In the genomic region with DNA sequence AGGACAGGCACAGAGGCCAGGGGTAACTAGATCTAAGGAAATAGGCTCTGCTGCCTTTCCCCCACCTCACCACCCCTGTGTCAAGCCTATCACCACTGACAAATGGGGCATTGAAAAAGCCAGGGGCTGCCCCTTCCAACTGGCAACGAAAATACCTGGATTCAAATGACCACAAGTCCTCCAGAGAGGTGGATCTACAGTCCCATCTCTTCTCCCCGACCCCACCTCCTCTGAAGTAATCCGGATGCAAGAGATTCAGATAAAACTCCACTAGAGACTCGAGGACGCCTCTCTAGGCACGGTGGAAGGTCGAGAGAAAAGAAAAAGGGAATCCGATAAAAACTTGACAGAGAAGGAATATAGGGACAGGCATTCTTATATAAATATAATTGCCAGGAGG, we compare ENCODE assay signal across 8 mouse cellular contexts. TPM values are rescaled to one million over a fixed set of nuclear protein-coding genes. Genes with fewer than 3 reads are reported as not detected.
DNase-seq lines count a peak whose midpoint lies in the region; ATAC-seq and TF ChIP-seq lines count a peak whose summit lies in the region.

No protein-coding gene starts in this region.

- H3K27me3 ChIP-seq in spleen, adult 2 months (ENCODE audit: control insufficient read depth, insufficient read depth, low read length): no peaks in the 10 kb centered on the region
- no peaks in the 10 kb centered on the region for H3K27me3 ChIP-seq in forebrain, embryonic 10.5 days (ENCODE audit: poor library complexity, severe bottlenecking)
- H3K27me3 ChIP-seq in limb, embryonic 13.5 days: no peaks in the 10 kb centered on the region
- H3K27me3 ChIP-seq in stomach, embryonic 14.5 days (ENCODE audit: control insufficient read depth, insufficient read depth, low read length): no peaks in the 10 kb centered on the region

- no peaks in the 10 kb centered on the region for H3K36me3 ChIP-seq in spleen, adult 2 months (ENCODE audit: control insufficient read depth, insufficient read depth, low read length)
- peaks cover 30% of the 10 kb centered on the region for H3K36me3 ChIP-seq in forebrain, embryonic 10.5 days (replicated peaks)
- H3K36me3 ChIP-seq in limb, embryonic 13.5 days: peaks cover 22% of the 10 kb centered on the region
- no peaks in the 10 kb centered on the region for H3K36me3 ChIP-seq in stomach, embryonic 14.5 days (ENCODE audit: control insufficient read depth, insufficient read depth, low read length)

- H3K9me3 ChIP-seq in forebrain, embryonic 10.5 days: no peaks in the 10 kb centered on the region
- no peaks in the 10 kb centered on the region for H3K9me3 ChIP-seq in limb, embryonic 13.5 days
- no peaks in the 10 kb centered on the region for H3K9me3 ChIP-seq in stomach, embryonic 14.5 days (ENCODE audit: control insufficient read depth, low read depth, low read length)

- peak overlapping the region; percentile 78 for H3K4me2 ChIP-seq in limb, embryonic 13.5 days (replicated peaks)
- peak overlapping the region; percentile 60 for H3K4me2 ChIP-seq in stomach, embryonic 14.5 days (replicated peaks; ENCODE audit: low read depth, low read length)

- no peak for TF ChIP-seq CTCF in spleen, adult 2 months (IDR thresholded peaks at IDR 0.05; ENCODE audit: extremely low read depth, insufficient read depth, insufficient read length, insufficient replicate concordance)

- peak overlapping the region; percentile 81 for H3K9ac ChIP-seq in limb, embryonic 13.5 days
- peak overlapping the region; percentile 41; the same call in 1 of the 2 replicates for H3K9ac ChIP-seq in stomach, embryonic 14.5 days (replicated peaks; ENCODE audit: low read depth, low read length)

- peaks cover 7% of the 10 kb centered on the region; the same call in 1 of the 2 replicates for H3K4me1 ChIP-seq in spleen, adult 2 months (ENCODE audit: control insufficient read depth, insufficient read depth, insufficient read length)
- H3K4me1 ChIP-seq in forebrain, embryonic 10.5 days: peaks cover 21% of the 10 kb centered on the region
- peaks cover 14% of the 10 kb centered on the region for H3K4me1 ChIP-seq in limb, embryonic 13.5 days
- H3K4me1 ChIP-seq in stomach, embryonic 14.5 days (ENCODE audit: control insufficient read depth, insufficient read depth, low read length): 0 out of 2 replicates have a peak, but pooled peaks cover 7% of the 10 kb centered on the region

- DNase-seq in spleen, adult 2 months (ENCODE audit: low read depth in 1 of 2, low spot score in 2 of 2): no peak
- no peak for DNase-seq in spleen, postnatal 14 days (ENCODE audit: low spot score in 2 of 2)
- no peak for DNase-seq in forebrain, embryonic 10.5 days (ENCODE audit: extremely low spot score, low spot score)
- DNase-seq in adrenal gland, postnatal 36 days: no peak
- DNase-seq in lung, postnatal 10 days: no peak
- DNase-seq in embryo, embryonic 11 days: no peak

- TF ChIP-seq POLR2A in spleen, adult 2 months (IDR thresholded peaks at IDR 0.05; ENCODE audit: low read depth, low read length): no peak

- 3% methylated on average over 8 of the region's 8 CpGs for WGBS in spleen, adult 2 months
- 6% methylated on average over 8 of the region's 8 CpGs for WGBS in forebrain, embryonic 10.5 days
- 4% methylated on average over 8 of the region's 8 CpGs for WGBS in limb, embryonic 13.5 days
- 4% methylated on average over 8 of the region's 8 CpGs for WGBS in stomach, embryonic 14.5 days

- no peak overlapping the region for H3K27ac ChIP-seq in spleen, adult 2 months (ENCODE audit: insufficient read depth, low read length)
- H3K27ac ChIP-seq in forebrain, embryonic 10.5 days: peak overlapping the region; percentile 98
- H3K27ac ChIP-seq in limb, embryonic 13.5 days: peak overlapping the region; percentile 95; the same call in 1 of the 2 replicates
- peak overlapping the region; percentile 92; the same call in 1 of the 2 replicates for H3K27ac ChIP-seq in stomach, embryonic 14.5 days (ENCODE audit: low read length)

- no peak for ATAC-seq in limb, embryonic 13.5 days (ENCODE audit: low FRiP score, low read depth)
- no peak for ATAC-seq in stomach, embryonic 14.5 days (ENCODE audit: insufficient number of reproducible peaks, insufficient read depth, low FRiP score, low read depth)

- H3K4me3 ChIP-seq in spleen, adult 2 months (ENCODE audit: extremely low read depth, insufficient read depth, insufficient read length): peak overlapping the region; percentile 82
- peak overlapping the region; percentile 75 for H3K4me3 ChIP-seq in forebrain, embryonic 10.5 days
- peak overlapping the region; percentile 69 for H3K4me3 ChIP-seq in limb, embryonic 13.5 days
- peak overlapping the region; percentile 47 for H3K4me3 ChIP-seq in stomach, embryonic 14.5 days (ENCODE audit: low read depth, low read length)

RNA-seq across cellular contexts. Expression of a gene that starts 0.9 kb away (rescaled TPM):
- polyA plus RNA-seq in spleen, adult 2 months (2012; rRNA removed): 3.8 and 4.4 TPM in 2 replicates
- 19.5 and 20.9 TPM in 2 replicates for polyA plus RNA-seq in forebrain, embryonic 10.5 days (2016; fragmentation: Nextera tagmentation; extraction: Ambion mirVana)
- polyA plus RNA-seq in limb, embryonic 13.5 days (2015; fragmentation: Nextera tagmentation; extraction: Ambion mirVana): 12.1 and 13.2 TPM in 2 replicates
- 18.3 and 20.2 TPM in 2 replicates for polyA plus RNA-seq in stomach, embryonic 14.5 days (2014; fragmentation: Nextera tagmentation; extraction: Ambion mirVana)
- 10 to 100 TPM in 1 of 2 experiments, 1 to 10 TPM in 1; 6.8 to 10.4 TPM for total RNA-seq in adrenal gland, postnatal 36 days (2021)

RNA-seq across cellular contexts. Expression of a gene that starts 1.1 kb away (rescaled TPM):
- 2.7 and 4.2 TPM in 2 replicates for polyA plus RNA-seq in spleen, adult 2 months (2012; rRNA removed)
- polyA plus RNA-seq in forebrain, embryonic 10.5 days (2016; fragmentation: Nextera tagmentation; extraction: Ambion mirVana): 24.9 and 25.7 TPM in 2 replicates
- polyA plus RNA-seq in limb, embryonic 13.5 days (2015; fragmentation: Nextera tagmentation; extraction: Ambion mirVana): 16.2 and 16.3 TPM in 2 replicates
- 9.1 and 10.8 TPM in 2 replicates for polyA plus RNA-seq in stomach, embryonic 14.5 days (2014; fragmentation: Nextera tagmentation; extraction: Ambion mirVana)
- 10 to 100 TPM; 14.8 to 15.0 TPM for total RNA-seq in adrenal gland, postnatal 36 days (2021)

RNA-seq across cellular contexts. Expression of a gene that starts 36.1 kb away (rescaled TPM):
- polyA plus RNA-seq in spleen, adult 2 months (2012; rRNA removed): 60.4 and 69.3 TPM in 2 replicates
- polyA plus RNA-seq in forebrain, embryonic 10.5 days (2016; fragmentation: Nextera tagmentation; extraction: Ambion mirVana): 57.3 and 64.7 TPM in 2 replicates
- polyA plus RNA-seq in limb, embryonic 13.5 days (2015; fragmentation: Nextera tagmentation; extraction: Ambion mirVana): 43.7 and 49.6 TPM in 2 replicates
- 50.8 and 53.7 TPM in 2 replicates for polyA plus RNA-seq in stomach, embryonic 14.5 days (2014; fragmentation: Nextera tagmentation; extraction: Ambion mirVana)
- 100 to 1,000 TPM; 155 to 187 TPM for total RNA-seq in adrenal gland, postnatal 36 days (2021)
